Mouse (Mus musculus): ENCODE measurements around the gene Btbd35f19. TPM values are rescaled to one million over a fixed set of nuclear protein-coding genes. Genes with fewer than 3 reads are reported as not detected.
"Not testable (repeated sequence)": the region's sequence is repeated elsewhere in the genome, so short reads cannot be mapped to it uniquely, and the experiment has no call there.

Btbd35f19 gene
- not detected in 2 replicates for polyA plus RNA-seq (2015; fragmentation: Nextera tagmentation; extraction: Ambion mirVana)

- no CpG with 5 or more reads among the region's 4 CpGs for WGBS
- H3K27ac ChIP-seq (ENCODE audit: low read length); H3K9me3 ChIP-seq (replicated peaks; ENCODE audit: control insufficient read depth, low read length); H3K27me3 ChIP-seq (ENCODE audit: control insufficient read depth, insufficient read depth, low read length); H3K4me3 ChIP-seq (replicated peaks; ENCODE audit: low read length); H3K4me2 ChIP-seq (ENCODE audit: low read depth, low read length); ATAC-seq (ENCODE audit: insufficient read depth, low FRiP score); H3K36me3 ChIP-seq (ENCODE audit: control insufficient read depth, insufficient read depth, low read length); H3K4me1 ChIP-seq (ENCODE audit: control insufficient read depth, insufficient read depth, low read length); H3K9ac ChIP-seq (ENCODE audit: low read length): not testable (repeated sequence)
These were observed at the start of gene Btbd35f19 for GRCm38 (mm10) chrX:31383818-31384217. TSS of gene Btbd35f19 (minus strand) at chrX:31383918.

- H3K4me1 ChIP-seq (ENCODE audit: control insufficient read depth, insufficient read depth, low read length); H3K36me3 ChIP-seq (ENCODE audit: control insufficient read depth, insufficient read depth, low read length); H3K27ac ChIP-seq (ENCODE audit: low read length); H3K4me3 ChIP-seq (replicated peaks; ENCODE audit: low read length); H3K9ac ChIP-seq (ENCODE audit: low read length); H3K9me3 ChIP-seq (replicated peaks; ENCODE audit: control insufficient read depth, low read length); H3K4me2 ChIP-seq (ENCODE audit: low read depth, low read length); ATAC-seq (ENCODE audit: insufficient read depth, low FRiP score); H3K27me3 ChIP-seq (ENCODE audit: control insufficient read depth, insufficient read depth, low read length): not testable (repeated sequence)
- 57% methylated on average over 2 of the region's 4 CpGs for WGBS
These were observed 41.8 kb downstream of the Btbd35f19 start for GRCm38 (mm10) chrX:31341924-31342323.

GRCm38 (mm10) chrX:31336154-31336553, 47.6 kb downstream of the Btbd35f19 start, which contains the start of gene Btbd35f26:
TSS of gene Btbd35f26 (plus strand) at chrX:31336454.
- H3K9ac ChIP-seq (ENCODE audit: low read length); H3K4me1 ChIP-seq (ENCODE audit: control insufficient read depth, insufficient read depth, low read length); H3K27ac ChIP-seq (ENCODE audit: low read length); H3K27me3 ChIP-seq (ENCODE audit: control insufficient read depth, insufficient read depth, low read length); H3K4me3 ChIP-seq (replicated peaks; ENCODE audit: low read length); H3K36me3 ChIP-seq (ENCODE audit: control insufficient read depth, insufficient read depth, low read length); H3K9me3 ChIP-seq (replicated peaks; ENCODE audit: control insufficient read depth, low read length); ATAC-seq (ENCODE audit: insufficient read depth, low FRiP score); H3K4me2 ChIP-seq (ENCODE audit: low read depth, low read length): not testable (repeated sequence)
- no CpG with 5 or more reads among the region's 4 CpGs for WGBS

Other genes starting within 250 kb of the Btbd35f19 start
- not detected in 2 replicates for gene Spin2f, start 130.0 kb downstream of the Btbd35f19 start, polyA plus RNA-seq (2015; fragmentation: Nextera tagmentation; extraction: Ambion mirVana)
- gene Btbd35f26, start 47.5 kb downstream of the Btbd35f19 start, polyA plus RNA-seq (2015; fragmentation: Nextera tagmentation; extraction: Ambion mirVana), result not detected in 2 replicates
- not detected in 2 replicates for gene Gm21883, start 190.4 kb upstream of the Btbd35f19 start, polyA plus RNA-seq (2015; fragmentation: Nextera tagmentation; extraction: Ambion mirVana)
- not detected in 2 replicates for gene Spin2e, start 235.0 kb upstream of the Btbd35f19 start, polyA plus RNA-seq (2015; fragmentation: Nextera tagmentation; extraction: Ambion mirVana)